Mouse (Mus musculus): ENCODE results near the gene Gjb6.

The Gjb6 gene

GRCm38 (mm10) chr14:57084180-57084668, 49.2 kb downstream of the Gjb6 start:
- DNase-seq (ENCODE audit: low spot score), result no peak

- no peak for DNase-seq (ENCODE audit: low spot score)
Observed at GRCm38 (mm10) chr14:57082863-57083262, 50.5 kb downstream of the Gjb6 start.

- DNase-seq (ENCODE audit: low spot score), result no peak
Observed at GRCm38 (mm10) chr14:57075537-57075936, 57.9 kb downstream of the Gjb6 start.

Data from spleen, adult 12 weeks (tissue).